20 mouse cellular contexts compared by ENCODE assay signal in genomic region chr2:159818556-159818955, GRCm38 (mm10).
DNase-seq lines count a peak whose midpoint lies in the region; ATAC-seq and TF ChIP-seq lines count a peak whose summit lies in the region.
"Had no signal": no experiment of that assay in that cellular context is flagged by ENCODE, and none has a peak within 500 bp of the region (broad histone marks: within the 10 kb centered on the region; RNA-seq: fewer than 3 reads in every experiment).

No protein-coding gene starts in this region.

- no peak overlapping the region for H3K4me3 ChIP-seq in forebrain, postnatal 0 days (ENCODE audit: low read depth, low read length)
- H3K4me3 ChIP-seq in forebrain, embryonic 10.5 days: no peak overlapping the region
- no peak overlapping the region for H3K4me3 ChIP-seq in kidney, adult 2 months (ENCODE audit: insufficient read depth, low read depth, low read length)
- H3K4me3 ChIP-seq in embryonic facial prominence, embryonic 14.5 days (ENCODE audit: low read depth, low read length): no peak overlapping the region
- H3K4me3 ChIP-seq: forebrain, embryonic 15.5 days; heart, embryonic 15.5 days; hindbrain, embryonic 10.5 days; limb, embryonic 15.5 days; midbrain, embryonic 15.5 days; stomach, embryonic 15.5 days had no signal

- 62% methylated on average over 2 of the region's 2 CpGs for WGBS in forebrain, postnatal 0 days
- whole genome bisulfite sequencing in forebrain, embryonic 10.5 days: 84% methylated on average over 2 of the region's 2 CpGs
- 78% methylated on average over 2 of the region's 2 CpGs for WGBS in kidney, adult 2 months
- WGBS in embryonic facial prominence, embryonic 14.5 days: 48% methylated on average over 2 of the region's 2 CpGs

- H3K36me3 ChIP-seq in forebrain, postnatal 0 days (ENCODE audit: insufficient read depth): no peaks in the 10 kb centered on the region
- H3K36me3 ChIP-seq in forebrain, embryonic 10.5 days (replicated peaks): no peaks in the 10 kb centered on the region
- no peaks in the 10 kb centered on the region for H3K36me3 ChIP-seq in kidney, adult 2 months (ENCODE audit: control insufficient read depth, insufficient read depth, low read length)
- H3K36me3 ChIP-seq in embryonic facial prominence, embryonic 14.5 days (ENCODE audit: control insufficient read depth, insufficient read depth, low read length): no peaks in the 10 kb centered on the region
- H3K36me3 ChIP-seq: forebrain, embryonic 15.5 days; G1E; heart, embryonic 15.5 days; hindbrain, embryonic 10.5 days; limb, embryonic 15.5 days; midbrain, embryonic 15.5 days; stomach, embryonic 15.5 days had no signal

- no peaks in the 10 kb centered on the region for H3K27me3 ChIP-seq in forebrain, postnatal 0 days (ENCODE audit: insufficient read depth, low read length)
- no peaks in the 10 kb centered on the region for H3K27me3 ChIP-seq in forebrain, embryonic 10.5 days (ENCODE audit: poor library complexity, severe bottlenecking)
- no peaks in the 10 kb centered on the region for H3K27me3 ChIP-seq in kidney, adult 2 months (replicated peaks; ENCODE audit: control insufficient read depth, insufficient read depth, low read length)
- no peaks in the 10 kb centered on the region for H3K27me3 ChIP-seq in embryonic facial prominence, embryonic 14.5 days (replicated peaks; ENCODE audit: control insufficient read depth, insufficient read depth, low read length)
- H3K27me3 ChIP-seq: forebrain, embryonic 15.5 days; heart, embryonic 15.5 days; limb, embryonic 15.5 days; midbrain, embryonic 15.5 days; stomach, embryonic 15.5 days had no signal

- H3K4me1 ChIP-seq in forebrain, postnatal 0 days (ENCODE audit: insufficient read depth): no peaks in the 10 kb centered on the region
- no peaks in the 10 kb centered on the region for H3K4me1 ChIP-seq in forebrain, embryonic 10.5 days
- H3K4me1 ChIP-seq in kidney, adult 2 months (ENCODE audit: control insufficient read depth, insufficient read depth, low read length): no peaks in the 10 kb centered on the region
- H3K4me1 ChIP-seq in embryonic facial prominence, embryonic 14.5 days (ENCODE audit: control insufficient read depth, insufficient read depth, low read length): no peaks in the 10 kb centered on the region
- H3K4me1 ChIP-seq: forebrain, embryonic 15.5 days; heart, embryonic 15.5 days; hindbrain, embryonic 10.5 days; limb, embryonic 15.5 days; midbrain, embryonic 15.5 days; stomach, embryonic 15.5 days had no signal

- ATAC-seq in forebrain, postnatal 0 days: no peak
- no peak for ATAC-seq in embryonic facial prominence, embryonic 14.5 days (ENCODE audit: low read depth)
- ATAC-seq: CD4-positive, CD25-positive, alpha-beta regulatory T cell, adult 4 months; forebrain, embryonic 15.5 days; inflammation-experienced regulatory T-cells, adult 6 months; midbrain, embryonic 15.5 days had no signal

- H3K27ac ChIP-seq in forebrain, postnatal 0 days (ENCODE audit: low read depth, low read length): no peak overlapping the region
- H3K27ac ChIP-seq in forebrain, embryonic 10.5 days: no peak overlapping the region
- H3K27ac ChIP-seq in kidney, adult 2 months (ENCODE audit: insufficient read depth, low read depth, low read length): no peak overlapping the region
- H3K27ac ChIP-seq in embryonic facial prominence, embryonic 14.5 days (replicated peaks; ENCODE audit: low read depth, low read length): no peak overlapping the region
- H3K27ac ChIP-seq: forebrain, embryonic 15.5 days; heart, embryonic 15.5 days; hindbrain, embryonic 10.5 days; limb, embryonic 15.5 days; midbrain, embryonic 15.5 days; stomach, embryonic 15.5 days had no signal

- H3K9ac ChIP-seq in forebrain, postnatal 0 days: no peak overlapping the region
- H3K9ac ChIP-seq in embryonic facial prominence, embryonic 14.5 days (ENCODE audit: low read depth, low read length): no peak overlapping the region
- H3K9ac ChIP-seq: forebrain, embryonic 15.5 days; heart, embryonic 15.5 days; limb, embryonic 15.5 days; midbrain, embryonic 15.5 days; stomach, embryonic 15.5 days had no signal

- peak; percentile 2 for DNase-seq in forebrain, postnatal 0 days
- no peak for DNase-seq in forebrain, embryonic 10.5 days (ENCODE audit: extremely low spot score, low spot score)
- peak; percentile 2 for DNase-seq in kidney, postnatal 14 days
- DNase-seq in kidney, adult 2 months: no peak
- peak; percentile 87 for DNase-seq in adipocyte (ENCODE audit: low spot score)
- peak; percentile 24 for DNase-seq in embryonic facial prominence, embryonic 14.5 days (ENCODE audit: low spot score)
- no peak for DNase-seq in thymus, postnatal 36 days
- DNase-seq: cerebellum, adult 8-10 months; retina, postnatal 1 day; spleen, adult 18-20 months; thymus, adult 2 months had no signal

- H3K4me2 ChIP-seq in forebrain, postnatal 0 days (ENCODE audit: low read depth): no peak overlapping the region
- H3K4me2 ChIP-seq in embryonic facial prominence, embryonic 14.5 days (ENCODE audit: low read depth, low read length): no peak overlapping the region
- H3K4me2 ChIP-seq: forebrain, embryonic 15.5 days; heart, embryonic 15.5 days; limb, embryonic 15.5 days; midbrain, embryonic 15.5 days; stomach, embryonic 15.5 days had no signal

- TF ChIP-seq CTCF in forebrain, postnatal 0 days (IDR thresholded peaks at IDR 0.05; ENCODE audit: low read depth): no peak
- TF ChIP-seq CTCF in kidney, adult 2 months (conservative IDR thresholded peaks at IDR 0.05; ENCODE audit: insufficient read depth, insufficient read length, low read depth, low read length): no peak

- no peak for TF ChIP-seq POLR2A in kidney, adult 2 months (IDR thresholded peaks at IDR 0.05; ENCODE audit: low read depth, low read length)

- no peaks in the 10 kb centered on the region for H3K9me3 ChIP-seq in forebrain, postnatal 0 days (ENCODE audit: low read length)
- H3K9me3 ChIP-seq in forebrain, embryonic 10.5 days: no peaks in the 10 kb centered on the region
- H3K9me3 ChIP-seq in embryonic facial prominence, embryonic 14.5 days (ENCODE audit: control insufficient read depth, low read length): no peaks in the 10 kb centered on the region
- H3K9me3 ChIP-seq: forebrain, embryonic 15.5 days; heart, embryonic 15.5 days; hindbrain, embryonic 10.5 days; limb, embryonic 15.5 days; midbrain, embryonic 15.5 days; stomach, embryonic 15.5 days had no signal

Comparison
In these comparisons a context has a peak if more than half of its experiments do, and no peak if none do; other contexts are left out.
1. DNase-seq: peak in forebrain, postnatal 0 days (single experiment), kidney, postnatal 14 days (single experiment), adipocyte (single experiment) and embryonic facial prominence, embryonic 14.5 days (single experiment); none in forebrain, embryonic 10.5 days (single experiment), kidney, adult 2 months (single experiment) and thymus, postnatal 36 days (0 of 2).